Mouse (Mus musculus): Measurements from ENCODE around the gene Cort. TPM values are rescaled to one million over a fixed set of nuclear protein-coding genes. Genes with fewer than 3 reads are reported as not detected.

The Cort gene
- 1.0 and 1.1 TPM in 2 replicates for total RNA-seq (2023)

GRCm38 (mm10) chr4:149126663-149127062, at the start of gene Cort:
Gene Cort (minus strand): TSS chr4:149126763.

GRCm38 (mm10) chr4:149166215-149166946, 39.8 kb upstream of the Cort start, which contains the start of gene Pgd:
Gene Pgd (minus strand): TSS chr4:149166771.

GRCm38 (mm10) chr4:149136982-149137770, 10.6 kb upstream of the Cort start, which contains the start of gene Cenps:
Gene Cenps (minus strand): TSS chr4:149137629.

GRCm38 (mm10) chr4:149103875-149104561, 22.5 kb downstream of the Cort start, which contains the start of gene Dffa:
Gene Dffa (plus strand): TSS chr4:149104146.

GRCm38 (mm10) chr4:149099369-149100017, 27.1 kb downstream of the Cort start, which contains the start of gene Pex14:
Gene Pex14 (minus strand): TSS chr4:149099876.

Other genes with a start within 250 kb of the Cort start
- 14.9 TPM in 2 replicates for gene Pex14, start 26.9 kb downstream of the Cort start, total RNA-seq (2023)
- 13.7 and 17.6 TPM in 2 replicates for gene Dffa, start 22.6 kb downstream of the Cort start, total RNA-seq (2023)
- 8.7 and 13.1 TPM in 2 replicates for gene Cenps, start 10.9 kb upstream of the Cort start, total RNA-seq (2023)
- gene Pgd, start 40.0 kb upstream of the Cort start, total RNA-seq (2023), result 738 and 813 TPM in 2 replicates
- 52.6 and 66.9 TPM in 2 replicates for gene Kif1b, start 180.9 kb upstream of the Cort start, total RNA-seq (2023)

Measured in neutrophil, adult 65 days (primary cell).